Mouse (Mus musculus) heart, adult 2 months (tissue): ENCODE measurements around the gene Bcar3. TPM values are rescaled to one million over a fixed set of nuclear protein-coding genes. Genes with fewer than 3 reads are reported as not detected.

ENCODE experiments used
- DNase-seq, 2 experiments: peaks; one replicate each; pipeline ENCODE4 v3.0.0; 2021
- H3K27ac ChIP-seq: fragments of 200-600 bp; 2 replicates; pipeline ENCODE4 v1.8.1; 2022
- H3K27me3 ChIP-seq: fragments of 200-500 bp; 2 replicates; pipeline ENCODE4 v1.6.1; 2012; ENCODE audit warnings: mild to moderate bottlenecking, low read length, inconsistent platforms, mixed read lengths; ENCODE audit not compliant: control insufficient read depth, insufficient read depth
- H3K36me3 ChIP-seq: fragments of 200-500 bp; 2 replicates; pipeline ENCODE4 v1.6.1; 2012; ENCODE audit warnings: low read length, inconsistent platforms; ENCODE audit not compliant: control insufficient read depth, insufficient read depth
- H3K4me1 ChIP-seq: fragments of 200-500 bp; 2 replicates; pipeline ENCODE4 v1.6.1; 2011; ENCODE audit warnings: low read length; ENCODE audit not compliant: control insufficient read depth, insufficient read depth
- H3K4me3 ChIP-seq: fragments of 200-600 bp; 2 replicates; pipeline ENCODE4 v1.8.1; 2022
- H3K79me2 ChIP-seq: fragments of 200-500 bp; replicated peaks from 2 replicates; pipeline ENCODE4 v1.6.1; 2012; ENCODE audit warnings: mild to moderate bottlenecking, inconsistent platforms, low read length, moderate library complexity, mixed read lengths; ENCODE audit not compliant: control insufficient read depth, insufficient read depth
- H3K9ac ChIP-seq: fragments of 200-500 bp; 2 replicates; pipeline ENCODE4 v1.6.1; 2012; ENCODE audit warnings: low read depth, mild to moderate bottlenecking, control low read depth, inconsistent platforms, low read length, mixed read lengths
- CTCF ChIP-seq: fragments of 200-600 bp; IDR thresholded peaks from 2 replicates; pipeline ENCODE4 v1.8.1; 2022; ENCODE audit warnings: antibody characterized with exemption, mild to moderate bottlenecking, moderate library complexity
- EP300 ChIP-seq: fragments of 200-500 bp; IDR thresholded peaks from 2 replicates; pipeline ENCODE4 v1.6.1; 2011; ENCODE audit warnings: low read depth, low read length, control low read depth; ENCODE audit not compliant: insufficient read depth
- POLR2A ChIP-seq: fragments of 200-500 bp; IDR thresholded peaks from 2 replicates; pipeline ENCODE4 v1.6.1; 2011; ENCODE audit warnings: mild to moderate bottlenecking, low read depth, low read length, control low read depth; ENCODE audit not compliant: insufficient read depth
- WGBS: fragments of 180-500 bp; shearing (Covaris S2); methylation state at CpG from one replicate; pipeline ENCODE4 v1.1.7; 2018; 5-methylcytosine and 5-hydroxymethylcytosine counted together
- intact Hi-C: fragments of 180-260 bp; cut with DNase I; formaldehyde crosslinking; loops from one replicate; pipeline ENCODE4 v1.15.1; 2025
- polyA plus RNA-seq: library from polyadenylated mRNA; depleted of rRNA; stranded (reverse); fragments of >200 nt; gene quantifications from 2 replicates; pipeline ENCODE4 v1.2.3, GENCODE M21; 2012
- total RNA-seq, 2 experiments: library from RNA; stranded (reverse); gene quantifications; 2 replicates each; pipeline ENCODE4 v1.2.3; 2021

Bcar3 gene
- total and polyA plus RNA-seq, 3 experiments = 4.7 to 10.2 (median 7.5) TPM

- no peak for TF ChIP-seq CTCF
- no peak for TF ChIP-seq POLR2A
- no peak for TF ChIP-seq EP300
- no peak overlapping the region for H3K9ac ChIP-seq
- no peak for DNase-seq
- H3K4me3 ChIP-seq = no peak overlapping the region
- 81% methylated on average over 3 of the region's 3 CpGs for WGBS
- H3K79me2 ChIP-seq = no peaks in the 10 kb centered on the region
- H3K36me3 ChIP-seq = no peaks in the 10 kb centered on the region
- H3K27ac ChIP-seq = peak overlapping the region; percentile 57
- H3K27me3 ChIP-seq = no peaks in the 10 kb centered on the region
- intact Hi-C loops = no loop called here
- H3K4me1 ChIP-seq = peaks cover 5% of the 10 kb centered on the region
Observed at GRCm38 (mm10) chr3:122484301-122484700, 190.4 kb downstream of the Bcar3 start.

GRCm38 (mm10) chr3:122485699-122486098, 191.8 kb downstream of the Bcar3 start:
- peaks cover 5% of the 10 kb centered on the region for H3K4me1 ChIP-seq
- H3K27ac ChIP-seq = peak overlapping the region; percentile 57
- no peak for DNase-seq
- no peak overlapping the region for H3K9ac ChIP-seq
- H3K27me3 ChIP-seq = no peaks in the 10 kb centered on the region
- intact Hi-C loops = no loop called here
- H3K79me2 ChIP-seq = no peaks in the 10 kb centered on the region
- 76% methylated on average over 4 of the region's 4 CpGs for WGBS
- H3K36me3 ChIP-seq = no peaks in the 10 kb centered on the region
- H3K4me3 ChIP-seq = no peak overlapping the region
- TF ChIP-seq POLR2A (no peak), EP300 (no peak), CTCF (no peak)

- Histone ChIP-seq H3K4me1 (peaks cover 5% of the 10 kb centered on the region), H3K27ac (peak overlapping the region; percentile 26; the same call in 1 of the 2 replicates), H3K9ac (no peak overlapping the region), H3K36me3 (no peaks in the 10 kb centered on the region), H3K79me2 (no peaks in the 10 kb centered on the region), H3K4me3 (no peak overlapping the region), H3K27me3 (no peaks in the 10 kb centered on the region)
- 86% methylated on average over 4 of the region's 4 CpGs for WGBS
- DNase-seq = no peak
- intact Hi-C loops = no loop called here
- TF ChIP-seq POLR2A = no peak
- no peak for TF ChIP-seq EP300
- TF ChIP-seq CTCF = no peak
Observed at GRCm38 (mm10) chr3:122486193-122486592, 192.3 kb downstream of the Bcar3 start.

- Histone ChIP-seq H3K36me3 (no peaks in the 10 kb centered on the region), H3K9ac (no peak overlapping the region), H3K4me1 (no peaks in the 10 kb centered on the region; the same call in 1 of the 2 replicates), H3K4me3 (no peak overlapping the region), H3K27me3 (no peaks in the 10 kb centered on the region), H3K27ac (no peak overlapping the region), H3K79me2 (no peaks in the 10 kb centered on the region)
- intact Hi-C loops = no loop called here
- DNase-seq = no peak
- no peak for TF ChIP-seq POLR2A
- TF ChIP-seq EP300 = no peak
- no peak for TF ChIP-seq CTCF
- WGBS = 89% methylated on average over 1 of the region's 1 CpGs
Observed at GRCm38 (mm10) chr3:122488051-122488754, 194.3 kb downstream of the Bcar3 start.

GRCm38 (mm10) chr3:122490574-122490973, 196.6 kb downstream of the Bcar3 start:
- H3K27me3 ChIP-seq = no peaks in the 10 kb centered on the region
- no peak overlapping the region for H3K9ac ChIP-seq
- no peak for DNase-seq
- H3K4me1 ChIP-seq = no peaks in the 10 kb centered on the region; the same call in 1 of the 2 replicates
- no peaks in the 10 kb centered on the region for H3K36me3 ChIP-seq
- no peak overlapping the region for H3K4me3 ChIP-seq
- intact Hi-C loops = no loop called here
- H3K79me2 ChIP-seq = no peaks in the 10 kb centered on the region
- WGBS = 50% methylated on average over 6 of the region's 6 CpGs
- H3K27ac ChIP-seq = no peak overlapping the region
- TF ChIP-seq CTCF = no peak
- TF ChIP-seq EP300 = no peak
- no peak for TF ChIP-seq POLR2A

GRCm38 (mm10) chr3:122492006-122492405, 198.1 kb downstream of the Bcar3 start:
- TF ChIP-seq POLR2A (no peak), CTCF (no peak), EP300 (no peak)
- Histone ChIP-seq H3K79me2 (no peaks in the 10 kb centered on the region), H3K4me3 (no peak overlapping the region), H3K36me3 (no peaks in the 10 kb centered on the region), H3K27ac (no peak overlapping the region), H3K27me3 (no peaks in the 10 kb centered on the region), H3K9ac (no peak overlapping the region), H3K4me1 (no peaks in the 10 kb centered on the region; the same call in 1 of the 2 replicates)
- DNase-seq = no peak
- over 99% methylated on average over 3 of the region's 3 CpGs for WGBS
- intact Hi-C loops = no loop called here
